Mouse (Mus musculus): ENCODE data around the gene Far2. TPM values are rescaled to one million over a fixed set of nuclear protein-coding genes. Genes with fewer than 3 reads are reported as not detected.

Gene Far2
- polyA plus RNA-seq, 1 experiment: 0.14 TPM

DNA sequence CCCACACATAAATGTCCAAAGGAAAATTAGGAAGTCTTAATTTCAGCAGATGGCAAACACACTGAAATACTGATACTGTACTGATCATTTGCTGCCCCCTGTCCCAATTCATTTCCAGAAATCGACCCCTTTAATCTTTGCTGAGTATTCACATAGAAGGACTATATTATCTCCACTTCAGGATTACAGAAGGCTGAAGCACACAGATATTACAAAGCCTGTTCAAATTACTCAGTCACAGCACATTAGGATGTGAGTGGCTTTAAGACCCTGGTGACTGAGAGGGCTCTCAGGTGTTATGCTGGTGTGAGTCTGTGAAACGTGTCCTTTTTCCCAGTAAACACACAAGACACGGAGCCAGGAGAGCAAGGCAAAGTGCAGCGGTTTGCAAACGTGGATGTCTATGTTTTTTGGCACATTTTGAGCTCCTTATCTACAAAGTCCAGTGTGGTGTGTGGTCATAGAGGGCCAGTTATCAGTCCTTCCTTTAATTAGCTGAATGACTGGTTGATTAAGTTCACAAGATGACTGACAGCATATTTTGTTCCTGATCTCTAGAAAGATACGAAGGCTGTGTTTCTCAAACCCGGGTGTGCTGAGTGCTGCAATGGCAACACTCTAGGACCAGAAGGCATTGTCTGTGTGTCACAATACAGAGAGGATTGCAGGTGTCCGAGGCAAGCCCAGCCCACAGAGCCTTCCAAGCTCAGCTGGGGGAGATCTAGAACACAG lies 61.8 kb downstream of the Far2 start:
- TF ChIP-seq USF1 (IDR thresholded peaks at IDR 0.05; ENCODE audit: low read depth) (no peak), CEBPB (IDR thresholded peaks at IDR 0.05; ENCODE audit: insufficient read depth, poor library complexity, severe bottlenecking) (no peak), MYOD1 (IDR thresholded peaks at IDR 0.05; ENCODE audit: control insufficient read depth in 1 of 3, insufficient read length in 2 of 3, low read depth in 2 of 3) (no peak), REST (IDR thresholded peaks at IDR 0.05; ENCODE audit: insufficient read depth, insufficient read length) (no peak), POLR2AphosphoS2 (IDR thresholded peaks at IDR 0.05; ENCODE audit: insufficient read length, low read depth) (no peak), TCF12 (IDR thresholded peaks at IDR 0.05; ENCODE audit: insufficient read depth, poor library complexity, severe bottlenecking) (no peak), SRF (IDR thresholded peaks at IDR 0.05; ENCODE audit: control insufficient read depth, insufficient read length, low read depth) (no peak), TCF3 (IDR thresholded peaks at IDR 0.05; ENCODE audit: insufficient read length, low read depth) (no peak), MAX (IDR thresholded peaks at IDR 0.05; ENCODE audit: low read depth) (no peak), E2F4 (IDR thresholded peaks at IDR 0.05; ENCODE audit: insufficient read depth) (no peak), POLR2A (IDR thresholded peaks at IDR 0.05; ENCODE audit: insufficient read length, low read depth) (no peak), MYOG (IDR thresholded peaks at IDR 0.05; ENCODE audit: control insufficient read depth in 1 of 3, insufficient read depth in 1 of 3, insufficient read length in 2 of 3, low read depth in 2 of 3) (no peak)
- H3K27me3 ChIP-seq (ENCODE audit: control insufficient read depth, insufficient read depth, insufficient read length): no peaks in the 10 kb centered on the region
- H3K4me2 ChIP-seq (ENCODE audit: low read depth): no peak overlapping the region
- no peak overlapping the region for H3K4me3 ChIP-seq
- H3K36me3 ChIP-seq (ENCODE audit: control insufficient read depth, insufficient read depth): no peaks in the 10 kb centered on the region
- no peak overlapping the region for H3ac ChIP-seq (ENCODE audit: control insufficient read depth, insufficient read length)
- no peaks in the 10 kb centered on the region for H3K79me2 ChIP-seq (ENCODE audit: control insufficient read depth, insufficient read depth)

- Histone ChIP-seq H3K36me3 (ENCODE audit: control insufficient read depth, insufficient read depth) (no peaks in the 10 kb centered on the region), H3K4me2 (ENCODE audit: low read depth) (no peak overlapping the region), H3K4me3 (no peak overlapping the region)
Measured at GRCm38 (mm10) chr6:148110996-148111633, 64.1 kb downstream of the Far2 start.

GRCm38 (mm10) chr6:148116371-148116770 lies 69.3 kb downstream of the Far2 start:
- H3K79me2 ChIP-seq (ENCODE audit: control insufficient read depth, insufficient read depth): no peaks in the 10 kb centered on the region

More at GRCm38 (mm10) chr6:148110996-148111633, 64.1 kb downstream of the Far2 start:
- no peaks in the 10 kb centered on the region for H3K27me3 ChIP-seq (ENCODE audit: control insufficient read depth, insufficient read depth, insufficient read length)
- H3ac ChIP-seq (ENCODE audit: control insufficient read depth, insufficient read length): no peak overlapping the region
- H3K79me2 ChIP-seq (ENCODE audit: control insufficient read depth, insufficient read depth): no peaks in the 10 kb centered on the region
- TF ChIP-seq TCF12 (IDR thresholded peaks at IDR 0.05; ENCODE audit: insufficient read depth, poor library complexity, severe bottlenecking): no peak
- TF ChIP-seq USF1 (IDR thresholded peaks at IDR 0.05; ENCODE audit: low read depth): no peak
- no peak for TF ChIP-seq CEBPB (IDR thresholded peaks at IDR 0.05; ENCODE audit: insufficient read depth, poor library complexity, severe bottlenecking)

DNA sequence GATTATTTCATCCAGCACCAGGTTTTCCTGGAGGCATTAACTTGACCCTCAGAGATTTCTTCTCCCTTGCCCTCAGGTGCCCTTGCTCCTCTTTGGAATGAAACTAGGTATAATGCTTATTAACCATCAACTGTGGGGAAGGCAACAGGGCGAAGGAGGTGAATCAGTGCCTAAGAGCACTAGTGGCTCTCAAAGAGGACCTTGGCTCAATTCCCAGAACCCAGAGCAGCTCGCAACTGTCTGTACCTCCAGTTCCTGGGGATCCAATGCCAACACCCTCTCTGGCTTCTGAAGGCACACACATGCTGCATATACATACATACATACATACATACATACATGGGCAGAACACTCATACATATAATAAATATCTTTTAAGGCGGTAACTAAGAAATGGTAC lies 69.8 kb downstream of the Far2 start:
- H3ac ChIP-seq (ENCODE audit: control insufficient read depth, insufficient read length): no peak overlapping the region
- H3K4me3 ChIP-seq: no peak overlapping the region
- no peaks in the 10 kb centered on the region for H3K79me2 ChIP-seq (ENCODE audit: control insufficient read depth, insufficient read depth)
- no peaks in the 10 kb centered on the region for H3K36me3 ChIP-seq (ENCODE audit: control insufficient read depth, insufficient read depth)
- H3K27me3 ChIP-seq (ENCODE audit: control insufficient read depth, insufficient read depth, insufficient read length): no peaks in the 10 kb centered on the region
- TF ChIP-seq SRF (IDR thresholded peaks at IDR 0.05; ENCODE audit: control insufficient read depth, insufficient read length, low read depth) (no peak), E2F4 (IDR thresholded peaks at IDR 0.05; ENCODE audit: insufficient read depth) (no peak), POLR2AphosphoS2 (IDR thresholded peaks at IDR 0.05; ENCODE audit: insufficient read length, low read depth) (no peak), MAX (IDR thresholded peaks at IDR 0.05; ENCODE audit: low read depth) (no peak), CEBPB (IDR thresholded peaks at IDR 0.05; ENCODE audit: insufficient read depth, poor library complexity, severe bottlenecking) (no peak), MYOD1 (IDR thresholded peaks at IDR 0.05; ENCODE audit: control insufficient read depth in 1 of 3, insufficient read length in 2 of 3, low read depth in 2 of 3) (no peak), REST (IDR thresholded peaks at IDR 0.05; ENCODE audit: insufficient read depth, insufficient read length) (no peak), TCF12 (IDR thresholded peaks at IDR 0.05; ENCODE audit: insufficient read depth, poor library complexity, severe bottlenecking) (no peak), USF1 (IDR thresholded peaks at IDR 0.05; ENCODE audit: low read depth) (no peak), TCF3 (IDR thresholded peaks at IDR 0.05; ENCODE audit: insufficient read length, low read depth) (no peak)
- H3K4me2 ChIP-seq (ENCODE audit: low read depth): no peak overlapping the region

More at GRCm38 (mm10) chr6:148116371-148116770, 69.3 kb downstream of the Far2 start:
- no peaks in the 10 kb centered on the region for H3K27me3 ChIP-seq (ENCODE audit: control insufficient read depth, insufficient read depth, insufficient read length)
- TF ChIP-seq SRF (IDR thresholded peaks at IDR 0.05; ENCODE audit: control insufficient read depth, insufficient read length, low read depth) (no peak), USF1 (IDR thresholded peaks at IDR 0.05; ENCODE audit: low read depth) (no peak), MYOG (IDR thresholded peaks at IDR 0.05; ENCODE audit: control insufficient read depth in 1 of 3, insufficient read depth in 1 of 3, insufficient read length in 2 of 3, low read depth in 2 of 3) (no peak), TCF3 (IDR thresholded peaks at IDR 0.05; ENCODE audit: insufficient read length, low read depth) (no peak), CEBPB (IDR thresholded peaks at IDR 0.05; ENCODE audit: insufficient read depth, poor library complexity, severe bottlenecking) (no peak), MAX (IDR thresholded peaks at IDR 0.05; ENCODE audit: low read depth) (no peak), POLR2AphosphoS2 (IDR thresholded peaks at IDR 0.05; ENCODE audit: insufficient read length, low read depth) (no peak), REST (IDR thresholded peaks at IDR 0.05; ENCODE audit: insufficient read depth, insufficient read length) (no peak), MYOD1 (IDR thresholded peaks at IDR 0.05; ENCODE audit: control insufficient read depth in 1 of 3, insufficient read length in 2 of 3, low read depth in 2 of 3) (no peak), E2F4 (IDR thresholded peaks at IDR 0.05; ENCODE audit: insufficient read depth) (no peak), POLR2A (IDR thresholded peaks at IDR 0.05; ENCODE audit: insufficient read length, low read depth) (no peak)
- H3K4me2 ChIP-seq (ENCODE audit: low read depth): no peak overlapping the region
- no peaks in the 10 kb centered on the region for H3K36me3 ChIP-seq (ENCODE audit: control insufficient read depth, insufficient read depth)
- no peak overlapping the region for H3ac ChIP-seq (ENCODE audit: control insufficient read depth, insufficient read length)
- H3K4me3 ChIP-seq: no peak overlapping the region
